Comparison of ENCODE assay signal across 8 mouse cellular contexts in genomic region chr8:84067911-84068310, GRCm38 (mm10). TPM values are rescaled to one million over a fixed set of nuclear protein-coding genes. Genes with fewer than 3 reads are reported as not detected.
DNase-seq lines count a peak whose midpoint lies in the region; ATAC-seq and TF ChIP-seq lines count a peak whose summit lies in the region.

No protein-coding gene starts in this region.

- H3K36me3 ChIP-seq in heart, embryonic 15.5 days = no peaks in the 10 kb centered on the region
- no peaks in the 10 kb centered on the region for H3K36me3 ChIP-seq in hindbrain, embryonic 15.5 days
- no peaks in the 10 kb centered on the region for H3K36me3 ChIP-seq in midbrain, embryonic 15.5 days (replicated peaks)

- no peaks in the 10 kb centered on the region for H3K27me3 ChIP-seq in heart, embryonic 15.5 days
- no peaks in the 10 kb centered on the region for H3K27me3 ChIP-seq in hindbrain, embryonic 15.5 days
- no peaks in the 10 kb centered on the region for H3K27me3 ChIP-seq in midbrain, embryonic 15.5 days (replicated peaks)

- no peak for DNase-seq in heart, adult 8-10 months (ENCODE audit: low spot score)
- DNase-seq in thymus, postnatal 25 days = no peak
- no peak for DNase-seq in layer of hippocampus, postnatal 25 days (ENCODE audit: extremely low spot score in 1 of 2, low spot score in 1 of 2)

- H3K4me1 ChIP-seq in heart, embryonic 15.5 days (replicated peaks) = peaks cover 51% of the 10 kb centered on the region
- peaks cover 24% of the 10 kb centered on the region for H3K4me1 ChIP-seq in cortical plate, adult 2 months (ENCODE audit: control insufficient read depth, insufficient read depth, low read length)
- H3K4me1 ChIP-seq in hindbrain, embryonic 15.5 days (replicated peaks) = peaks cover 57% of the 10 kb centered on the region
- peaks cover 60% of the 10 kb centered on the region for H3K4me1 ChIP-seq in midbrain, embryonic 15.5 days

- TF ChIP-seq CTCF in cortical plate, adult 2 months (IDR thresholded peaks at IDR 0.05; ENCODE audit: extremely low read depth, insufficient read depth, low read length) = no peak

- H3K9me3 ChIP-seq in heart, embryonic 15.5 days (replicated peaks) = no peaks in the 10 kb centered on the region
- no peaks in the 10 kb centered on the region for H3K9me3 ChIP-seq in hindbrain, embryonic 15.5 days
- H3K9me3 ChIP-seq in midbrain, embryonic 15.5 days = no peaks in the 10 kb centered on the region

- WGBS in heart, embryonic 15.5 days = 71% methylated on average over 7 of the region's 7 CpGs
- WGBS in hindbrain, embryonic 15.5 days = 79% methylated on average over 7 of the region's 7 CpGs
- 94% methylated on average over 7 of the region's 7 CpGs for WGBS in midbrain, embryonic 15.5 days

- peak overlapping the region; percentile 85 for H3K4me3 ChIP-seq in heart, embryonic 15.5 days
- peak overlapping the region; percentile 22 for H3K4me3 ChIP-seq in cortical plate, adult 2 months (ENCODE audit: insufficient read depth, low read length)
- H3K4me3 ChIP-seq in hindbrain, embryonic 15.5 days = peak overlapping the region; percentile 78
- peak overlapping the region; percentile 85 for H3K4me3 ChIP-seq in midbrain, embryonic 15.5 days

- ATAC-seq in heart, embryonic 15.5 days (replicated peaks; ENCODE audit: insufficient number of reproducible peaks, insufficient read depth, low FRiP score, low read depth) = no peak
- no peak for ATAC-seq in hindbrain, embryonic 15.5 days (ENCODE audit: low FRiP score, low read depth)
- no peak for ATAC-seq in midbrain, embryonic 15.5 days (replicated peaks)
- ATAC-seq in monocyte, adult 5-6 weeks (replicated peaks; ENCODE audit: insufficient number of reproducible peaks, low FRiP score, low TSS enrichment, poor library complexity, severe bottlenecking) = no peak

- TF ChIP-seq POLR2A in cortical plate, adult 2 months (IDR thresholded peaks at IDR 0.05; ENCODE audit: extremely low read depth, insufficient read depth, low read length) = no peak

- H3K9ac ChIP-seq in heart, embryonic 15.5 days = no peak overlapping the region; the same call in 1 of the 2 replicates
- no peak overlapping the region for H3K9ac ChIP-seq in hindbrain, embryonic 15.5 days
- peak overlapping the region; percentile 83; the same call in 1 of the 2 replicates for H3K9ac ChIP-seq in midbrain, embryonic 15.5 days

- peak overlapping the region; percentile 58 for H3K4me2 ChIP-seq in heart, embryonic 15.5 days
- H3K4me2 ChIP-seq in hindbrain, embryonic 15.5 days = peak overlapping the region; percentile 56
- H3K4me2 ChIP-seq in midbrain, embryonic 15.5 days = peak overlapping the region; percentile 52

- peak overlapping the region; percentile 95; the same call in 1 of the 2 replicates for H3K27ac ChIP-seq in heart, embryonic 15.5 days
- H3K27ac ChIP-seq in cortical plate, adult 2 months (ENCODE audit: insufficient read depth, low read length) = no peak overlapping the region
- H3K27ac ChIP-seq in hindbrain, embryonic 15.5 days (replicated peaks) = no peak overlapping the region
- H3K27ac ChIP-seq in midbrain, embryonic 15.5 days = no peak overlapping the region

RNA-seq across cellular contexts. Expression of gene Rfx1, which starts 1.3 kb away (rescaled TPM):
- 4.5 and 7.4 TPM in 2 replicates for polyA plus RNA-seq in heart, embryonic 15.5 days (2015; fragmentation: Nextera tagmentation; extraction: Ambion mirVana)
- total RNA-seq in heart, adult 8-10 months (2022) = 10 to 100 TPM in 1 of 4 experiments, 1 to 10 TPM in 3; 6.7 to 10.0 (median 9.2) TPM
- polyA plus RNA-seq in cortical plate, adult 2 months (2012; rRNA removed) = 28.0 and 29.5 TPM in 2 replicates
- polyA plus RNA-seq in hindbrain, embryonic 15.5 days (2015; fragmentation: Nextera tagmentation; extraction: Ambion mirVana) = 9.4 and 11.2 TPM in 2 replicates
- polyA plus RNA-seq in midbrain, embryonic 15.5 days (2015; fragmentation: Nextera tagmentation; extraction: Ambion mirVana) = 12.4 and 14.0 TPM in 2 replicates
- total RNA-seq in layer of hippocampus, postnatal 25 days (2021) = 10 to 100 TPM; 19.8 to 24.1 TPM
- 8.4 to 15.4 TPM (median 10.1 TPM) in 3 replicates for total RNA-seq in monocyte, adult 5-6 weeks (2017)

RNA-seq across cellular contexts. Expression of gene Gm10643, which starts 3.0 kb away (rescaled TPM):
- 0.71 and 1.3 TPM in 2 replicates for polyA plus RNA-seq in heart, embryonic 15.5 days (2015; fragmentation: Nextera tagmentation; extraction: Ambion mirVana)
- 1 to 10 TPM; 4.6 to 7.5 (median 5.4) TPM for total RNA-seq in heart, adult 8-10 months (2022)
- polyA plus RNA-seq in cortical plate, adult 2 months (2012; rRNA removed) = 3.6 and 3.7 TPM in 2 replicates
- polyA plus RNA-seq in hindbrain, embryonic 15.5 days (2015; fragmentation: Nextera tagmentation; extraction: Ambion mirVana) = 0.92 and 1.4 TPM in 2 replicates
- polyA plus RNA-seq in midbrain, embryonic 15.5 days (2015; fragmentation: Nextera tagmentation; extraction: Ambion mirVana) = 1.0 and 1.4 TPM in 2 replicates
- 1 to 10 TPM; 4.4 to 4.5 TPM for total RNA-seq in layer of hippocampus, postnatal 25 days (2021)
- total RNA-seq in monocyte, adult 5-6 weeks (2017) = 2.4 to 3.7 TPM (median 2.6 TPM) in 3 replicates

RNA-seq across cellular contexts. Expression of gene Rln3, which starts 23.1 kb away (rescaled TPM):
- 0.39 TPM in 1 of 2 replicates, not detected in the other for polyA plus RNA-seq in heart, embryonic 15.5 days (2015; fragmentation: Nextera tagmentation; extraction: Ambion mirVana)
- total RNA-seq in heart, adult 8-10 months (2022) = not detected
- not detected in 2 replicates for polyA plus RNA-seq in cortical plate, adult 2 months (2012; rRNA removed)
- polyA plus RNA-seq in hindbrain, embryonic 15.5 days (2015; fragmentation: Nextera tagmentation; extraction: Ambion mirVana) = 0.51 and 1.2 TPM in 2 replicates
- 0.48 and 1.3 TPM in 2 replicates for polyA plus RNA-seq in midbrain, embryonic 15.5 days (2015; fragmentation: Nextera tagmentation; extraction: Ambion mirVana)
- not detected for total RNA-seq in layer of hippocampus, postnatal 25 days (2021)
- total RNA-seq in monocyte, adult 5-6 weeks (2017) = not detected in 3 replicates

RNA-seq across cellular contexts. Expression of gene Il27ra, which starts 25.5 kb away (rescaled TPM):
- 5.4 and 6.6 TPM in 2 replicates for polyA plus RNA-seq in heart, embryonic 15.5 days (2015; fragmentation: Nextera tagmentation; extraction: Ambion mirVana)
- 1 to 10 TPM; 2.7 to 4.5 (median 3.1) TPM for total RNA-seq in heart, adult 8-10 months (2022)
- polyA plus RNA-seq in cortical plate, adult 2 months (2012; rRNA removed) = 0.33 and 0.40 TPM in 2 replicates
- polyA plus RNA-seq in hindbrain, embryonic 15.5 days (2015; fragmentation: Nextera tagmentation; extraction: Ambion mirVana) = 0.69 and 0.97 TPM in 2 replicates
- 0.58 and 0.68 TPM in 2 replicates for polyA plus RNA-seq in midbrain, embryonic 15.5 days (2015; fragmentation: Nextera tagmentation; extraction: Ambion mirVana)
- 1 to 10 TPM; 2.0 to 2.4 TPM for total RNA-seq in layer of hippocampus, postnatal 25 days (2021)
- 7.4 to 27.0 TPM (median 8.4 TPM) in 3 replicates for total RNA-seq in monocyte, adult 5-6 weeks (2017)

RNA-seq across cellular contexts. Expression of gene Dcaf15, which starts 36.7 kb away (rescaled TPM):
- polyA plus RNA-seq in heart, embryonic 15.5 days (2015; fragmentation: Nextera tagmentation; extraction: Ambion mirVana) = 4.6 and 6.8 TPM in 2 replicates
- 1 to 10 TPM; 6.3 to 8.2 (median 8.0) TPM for total RNA-seq in heart, adult 8-10 months (2022)
- 29.9 and 33.2 TPM in 2 replicates for polyA plus RNA-seq in cortical plate, adult 2 months (2012; rRNA removed)
- 19.0 and 22.6 TPM in 2 replicates for polyA plus RNA-seq in hindbrain, embryonic 15.5 days (2015; fragmentation: Nextera tagmentation; extraction: Ambion mirVana)
- polyA plus RNA-seq in midbrain, embryonic 15.5 days (2015; fragmentation: Nextera tagmentation; extraction: Ambion mirVana) = 25.8 and 26.3 TPM in 2 replicates
- total RNA-seq in layer of hippocampus, postnatal 25 days (2021) = 10 to 100 TPM; 18.5 to 19.1 TPM
- total RNA-seq in monocyte, adult 5-6 weeks (2017) = 19.0 to 27.3 TPM (median 24.0 TPM) in 3 replicates

Comparison
In these comparisons a context has a peak if more than half of its experiments do, and no peak if none do; other contexts are left out.
1. H3K4me3 ChIP-seq: peak in every context shown above with its lines; median percentile 85 in heart, embryonic 15.5 days; 85 in midbrain, embryonic 15.5 days; 78 in hindbrain, embryonic 15.5 days; 22 in cortical plate, adult 2 months.